Mouse (Mus musculus): ENCODE data around the gene Nfam1. TPM values are rescaled to one million over a fixed set of nuclear protein-coding genes. Genes with fewer than 3 reads are reported as not detected.

The Nfam1 gene
- total RNA-seq, 2 experiments from 2014 or later: 52.8 to 60.7 TPM

GRCm38 (mm10) chr15:82963556-82964156, 69.5 kb downstream of the Nfam1 start:
- no peak; the same call in 1 of the 2 replicates for ATAC-seq (replicated peaks; ENCODE audit: poor library complexity, severe bottlenecking)

- no peak for ATAC-seq (replicated peaks; ENCODE audit: poor library complexity, severe bottlenecking)
Observed at GRCm38 (mm10) chr15:82963090-82963489, 70.0 kb downstream of the Nfam1 start.

- ATAC-seq (replicated peaks; ENCODE audit: poor library complexity, severe bottlenecking): no peak
Observed at GRCm38 (mm10) chr15:82962536-82962935, 70.6 kb downstream of the Nfam1 start.

GRCm38 (mm10) chr15:82960786-82961561, 72.1 kb downstream of the Nfam1 start:
- no peak for ATAC-seq (replicated peaks; ENCODE audit: poor library complexity, severe bottlenecking)

GRCm38 (mm10) chr15:82959151-82959550, 74.0 kb downstream of the Nfam1 start:
- ATAC-seq (replicated peaks; ENCODE audit: poor library complexity, severe bottlenecking): 0 out of 2 replicates have a peak, but pooled peaks have one; percentile 15

- peak; percentile 58 for ATAC-seq (replicated peaks; ENCODE audit: poor library complexity, severe bottlenecking)
Observed at GRCm38 (mm10) chr15:82958253-82958701, 74.8 kb downstream of the Nfam1 start.

GRCm38 (mm10) chr15:82956721-82957120, 76.4 kb downstream of the Nfam1 start:
- no peak for ATAC-seq (replicated peaks; ENCODE audit: poor library complexity, severe bottlenecking)

- ATAC-seq (replicated peaks; ENCODE audit: poor library complexity, severe bottlenecking): no peak
Observed at GRCm38 (mm10) chr15:82956310-82956709, 76.8 kb downstream of the Nfam1 start.

- no peak for ATAC-seq (replicated peaks; ENCODE audit: poor library complexity, severe bottlenecking)
Observed at GRCm38 (mm10) chr15:82955286-82955685, 77.8 kb downstream of the Nfam1 start.

GRCm38 (mm10) chr15:82954034-82954433, 79.1 kb downstream of the Nfam1 start:
- no peak for ATAC-seq (replicated peaks; ENCODE audit: poor library complexity, severe bottlenecking)

GRCm38 (mm10) chr15:82953096-82953495, 80.0 kb downstream of the Nfam1 start:
- no peak for ATAC-seq (replicated peaks; ENCODE audit: poor library complexity, severe bottlenecking)

GRCm38 (mm10) chr15:82952292-82952705, 80.8 kb downstream of the Nfam1 start:
- ATAC-seq (replicated peaks; ENCODE audit: poor library complexity, severe bottlenecking): peak; percentile 74

- no peak for ATAC-seq (replicated peaks; ENCODE audit: poor library complexity, severe bottlenecking)
Observed at GRCm38 (mm10) chr15:82950246-82950645, 82.9 kb downstream of the Nfam1 start.

GRCm38 (mm10) chr15:82947431-82947830, 85.7 kb downstream of the Nfam1 start:
- ATAC-seq (replicated peaks; ENCODE audit: poor library complexity, severe bottlenecking): no peak

- ATAC-seq (replicated peaks; ENCODE audit: poor library complexity, severe bottlenecking): no peak
Observed at GRCm38 (mm10) chr15:82944479-82945195, 88.5 kb downstream of the Nfam1 start.

Other genes starting within 250 kb of the Nfam1 start
- not detected in 2 replicates for gene Cyp2d26, start 239.0 kb downstream of the Nfam1 start, total RNA-seq (2014; fragmentation: Nextera tagmentation)
- not detected in 2 replicates for gene Cyp2d26, start 239.0 kb downstream of the Nfam1 start, total RNA-seq (2017)
- 52.2 and 56.9 TPM in 2 replicates for gene Tcf20, start 45.4 kb downstream of the Nfam1 start, total RNA-seq (2014; fragmentation: Nextera tagmentation)
- 76.8 and 81.2 TPM in 2 replicates for gene Tcf20, start 45.4 kb downstream of the Nfam1 start, total RNA-seq (2017)
- gene Serhl, start 56.2 kb upstream of the Nfam1 start, total RNA-seq (2014; fragmentation: Nextera tagmentation): 48.6 and 66.5 TPM in 2 replicates
- 28.0 and 39.1 TPM in 2 replicates for gene Serhl, start 56.2 kb upstream of the Nfam1 start, total RNA-seq (2017)
- 26.9 and 35.9 TPM in 2 replicates for gene Rrp7a, start 89.5 kb upstream of the Nfam1 start, total RNA-seq (2014; fragmentation: Nextera tagmentation)
- 50.0 and 88.6 TPM in 2 replicates for gene Rrp7a, start 89.5 kb upstream of the Nfam1 start, total RNA-seq (2017)
- 56.1 and 72.5 TPM in 2 replicates for gene Poldip3, start 116.1 kb upstream of the Nfam1 start, total RNA-seq (2014; fragmentation: Nextera tagmentation)
- 78.7 and 81.9 TPM in 2 replicates for gene Poldip3, start 116.1 kb upstream of the Nfam1 start, total RNA-seq (2017)
- 48.7 and 61.3 TPM in 2 replicates for gene Cyb5r3, start 139.3 kb upstream of the Nfam1 start, total RNA-seq (2014; fragmentation: Nextera tagmentation)
- gene Cyb5r3, start 139.3 kb upstream of the Nfam1 start, total RNA-seq (2017): 22.4 and 27.8 TPM in 2 replicates
- gene A4galt, start 218.5 kb upstream of the Nfam1 start, total RNA-seq (2014; fragmentation: Nextera tagmentation): not detected in 2 replicates
- gene A4galt, start 218.5 kb upstream of the Nfam1 start, total RNA-seq (2017): not detected in 2 replicates

Measured in granulocyte monocyte progenitor cell, adult 5-6 weeks (primary cell).